Mouse (Mus musculus) adipocyte (in vitro differentiated cells): ENCODE data around the gene Scgb1b15.
"Not testable (repeated sequence)": the region's sequence is repeated elsewhere in the genome, so short reads cannot be mapped to it uniquely, and the experiment has no call there.

Experiments used
- DNase-seq: peaks from one replicate; pipeline ENCODE4 v3.0.0-alpha.2; 2016; ENCODE audit warnings: low spot score

Scgb1b15 gene

GRCm38 (mm10) chr7:32836254-32836653 lies at the start of gene Scgb1b15:
Gene Scgb1b15 (plus strand): TSS chr7:32836554.
- DNase-seq = not testable (repeated sequence)

- DNase-seq = not testable (repeated sequence)
These were observed 6.8 kb upstream of the Scgb1b15 start, which contains the start of gene Scgb2b15 for GRCm38 (mm10) chr7:32829562-32829961. Gene Scgb2b15 (minus strand): TSS chr7:32829662.
